Comparison of ENCODE assay signal across 23 mouse cellular contexts in the genomic region with DNA sequence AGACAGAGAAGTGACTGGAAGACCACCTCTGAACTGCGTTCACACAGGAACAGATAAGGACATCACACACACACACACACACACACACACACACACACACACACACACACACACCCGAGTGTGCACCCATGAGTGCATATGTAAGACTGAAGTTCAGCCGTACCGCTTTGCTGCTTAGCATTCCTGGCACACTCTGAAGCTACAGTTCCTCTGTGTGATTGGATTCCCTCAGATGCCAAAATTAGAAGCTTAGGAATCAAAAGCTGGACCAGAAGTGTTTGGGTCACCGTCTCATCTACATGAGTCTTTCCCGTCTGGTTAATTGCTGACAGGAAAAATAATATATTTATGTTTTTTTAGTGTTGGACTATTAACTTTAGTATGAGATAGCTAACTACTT. TPM values are rescaled to one million over a fixed set of nuclear protein-coding genes. Genes with fewer than 3 reads are reported as not detected.
DNase-seq lines count a peak whose midpoint lies in the region; ATAC-seq lines count a peak whose summit lies in the region.
"Had no signal": no experiment of that assay in that cellular context is flagged by ENCODE, and none has a peak within 500 bp of the region (broad histone marks: within the 10 kb centered on the region; RNA-seq: fewer than 3 reads in every experiment).

No protein-coding gene starts in this region.

- 0 out of 2 replicates have a peak overlapping the region, but pooled peaks have one; percentile 7 for H3K27ac ChIP-seq in heart, embryonic 15.5 days
- no peak overlapping the region for H3K27ac ChIP-seq in heart, embryonic 12.5 days (ENCODE audit: poor library complexity, severe bottlenecking)
- H3K27ac ChIP-seq: embryonic facial prominence, embryonic 13.5 days; embryonic facial prominence, embryonic 15.5 days; forebrain, embryonic 10.5 days; forebrain, embryonic 12.5 days had no signal

- no peaks in the 10 kb centered on the region for H3K36me3 ChIP-seq in heart, embryonic 15.5 days
- no peaks in the 10 kb centered on the region for H3K36me3 ChIP-seq in heart, embryonic 12.5 days
- H3K36me3 ChIP-seq: embryonic facial prominence, embryonic 13.5 days; embryonic facial prominence, embryonic 15.5 days; forebrain, embryonic 10.5 days; forebrain, embryonic 12.5 days had no signal

- H3K27me3 ChIP-seq in heart, embryonic 15.5 days, result no peaks in the 10 kb centered on the region
- H3K27me3 ChIP-seq in heart, embryonic 12.5 days (replicated peaks), result peaks cover 5% of the 10 kb centered on the region
- H3K27me3 ChIP-seq: embryonic facial prominence, embryonic 13.5 days; embryonic facial prominence, embryonic 15.5 days; forebrain, embryonic 12.5 days had no signal

- 44% methylated on average over 6 of the region's 6 CpGs for WGBS in heart, embryonic 15.5 days
- WGBS in heart, embryonic 12.5 days, result 48% methylated on average over 6 of the region's 6 CpGs

- no peak for ATAC-seq in heart, embryonic 15.5 days (replicated peaks; ENCODE audit: insufficient number of reproducible peaks, insufficient read depth, low FRiP score, low read depth)
- ATAC-seq in heart, embryonic 12.5 days (ENCODE audit: insufficient number of reproducible peaks, low FRiP score), result no peak
- ATAC-seq: forebrain, embryonic 14.5 days had no signal

- H3K4me1 ChIP-seq in heart, embryonic 15.5 days (replicated peaks), result peaks cover 18% of the 10 kb centered on the region
- H3K4me1 ChIP-seq in heart, embryonic 12.5 days (replicated peaks), result peaks cover 20% of the 10 kb centered on the region
- H3K4me1 ChIP-seq: embryonic facial prominence, embryonic 15.5 days; forebrain, embryonic 12.5 days had no signal

- no peaks in the 10 kb centered on the region for H3K9me3 ChIP-seq in heart, embryonic 15.5 days (replicated peaks)
- no peaks in the 10 kb centered on the region for H3K9me3 ChIP-seq in heart, embryonic 12.5 days (replicated peaks)
- H3K9me3 ChIP-seq: embryonic facial prominence, embryonic 13.5 days; embryonic facial prominence, embryonic 15.5 days; forebrain, embryonic 10.5 days; forebrain, embryonic 12.5 days had no signal

- DNase-seq in heart, postnatal 4 days, result peak; percentile 9
- DNase-seq in heart, postnatal 36 days, result no peak
- DNase-seq in skeletal muscle tissue, adult 2 months (ENCODE audit: low read depth, low spot score), result peak; percentile 15
- no peak for DNase-seq in gastrocnemius, postnatal 25 days
- DNase-seq: adrenal gland, adult 2 months; adrenal gland, postnatal 10 days; adrenal gland, postnatal 25 days; cerebellum, adult 11 months; cerebellum, adult 18-20 months; cerebellum, adult 8-10 months; cerebellum, adult 9-11 months; cerebellum, postnatal 14 days; cerebellum, postnatal 36 days; embryo, embryonic 11 days had no signal

- no peak overlapping the region for H3K4me3 ChIP-seq in heart, embryonic 15.5 days
- H3K4me3 ChIP-seq in heart, embryonic 12.5 days, result no peak overlapping the region
- H3K4me3 ChIP-seq: embryonic facial prominence, embryonic 13.5 days; embryonic facial prominence, embryonic 15.5 days; erythroblast, embryonic 14.5 days; forebrain, embryonic 10.5 days; forebrain, embryonic 12.5 days had no signal

- H3K4me2 ChIP-seq in heart, embryonic 15.5 days, result no peak overlapping the region
- no peak overlapping the region for H3K4me2 ChIP-seq in heart, embryonic 12.5 days
- H3K4me2 ChIP-seq: embryonic facial prominence, embryonic 13.5 days; embryonic facial prominence, embryonic 15.5 days; forebrain, embryonic 12.5 days had no signal

- no peak overlapping the region for H3K9ac ChIP-seq in heart, embryonic 15.5 days
- no peak overlapping the region for H3K9ac ChIP-seq in heart, embryonic 12.5 days
- H3K9ac ChIP-seq: embryonic facial prominence, embryonic 13.5 days; embryonic facial prominence, embryonic 15.5 days; forebrain, embryonic 12.5 days had no signal

- intact Hi-C loops in heart, postnatal 36 days (cut with DNase I), result no loop called here

RNA-seq across cellular contexts. Expression of a gene that starts 19.5 kb away (rescaled TPM):
- 0.37 and 0.67 TPM in 2 replicates for polyA plus RNA-seq in heart, embryonic 15.5 days (2015; fragmentation: Nextera tagmentation; extraction: Ambion mirVana)
- 0.04 and 0.05 TPM in 2 replicates for polyA plus RNA-seq in heart, embryonic 12.5 days (2016; fragmentation: Nextera tagmentation; extraction: Ambion mirVana)
- 1 to 10 TPM in 1 of 2 experiments, under 1 TPM in 1; 0.97 to 1.0 TPM for total RNA-seq in heart, postnatal 4 days (2021)
- total RNA-seq in heart, postnatal 36 days (2021), result 1 to 10 TPM; 1.2 to 1.7 TPM
- total RNA-seq in gastrocnemius, postnatal 25 days (2021), result 10 to 100 TPM; 17.9 to 25.7 TPM
- total RNA-seq: MEL had no signal
- polyA plus RNA-seq: erythroblast, embryonic 14.5 days; forebrain, embryonic 10.5 days had no signal

Comparison
In these comparisons a context has a peak if more than half of its experiments do, and no peak if none do; other contexts are left out.
1. DNase-seq: peak in heart, postnatal 4 days (single experiment) and skeletal muscle tissue, adult 2 months (single experiment); none in heart, postnatal 36 days (0 of 2) and gastrocnemius, postnatal 25 days (single experiment).
2. RNA of a gene that starts 19.5 kb away (total RNA-seq): 17.9 to 25.7 TPM in gastrocnemius, postnatal 25 days; 1.2 to 1.7 TPM in heart, postnatal 36 days and 0.97 to 1.0 TPM in heart, postnatal 4 days; every median in the first group is over 4 times any median in the second.